Mouse (Mus musculus): ENCODE data around the gene Dus3l.

The Dus3l gene

GRCm38 (mm10) chr17:56764474-56765354 is at the start of gene Dus3l:
Gene Dus3l (plus strand): TSS chr17:56764757.
- peak; percentile 91 for DNase-seq

GRCm38 (mm10) chr17:56715360-56715759 is 49.2 kb upstream of the Dus3l start:
- DNase-seq: no peak

DNA sequence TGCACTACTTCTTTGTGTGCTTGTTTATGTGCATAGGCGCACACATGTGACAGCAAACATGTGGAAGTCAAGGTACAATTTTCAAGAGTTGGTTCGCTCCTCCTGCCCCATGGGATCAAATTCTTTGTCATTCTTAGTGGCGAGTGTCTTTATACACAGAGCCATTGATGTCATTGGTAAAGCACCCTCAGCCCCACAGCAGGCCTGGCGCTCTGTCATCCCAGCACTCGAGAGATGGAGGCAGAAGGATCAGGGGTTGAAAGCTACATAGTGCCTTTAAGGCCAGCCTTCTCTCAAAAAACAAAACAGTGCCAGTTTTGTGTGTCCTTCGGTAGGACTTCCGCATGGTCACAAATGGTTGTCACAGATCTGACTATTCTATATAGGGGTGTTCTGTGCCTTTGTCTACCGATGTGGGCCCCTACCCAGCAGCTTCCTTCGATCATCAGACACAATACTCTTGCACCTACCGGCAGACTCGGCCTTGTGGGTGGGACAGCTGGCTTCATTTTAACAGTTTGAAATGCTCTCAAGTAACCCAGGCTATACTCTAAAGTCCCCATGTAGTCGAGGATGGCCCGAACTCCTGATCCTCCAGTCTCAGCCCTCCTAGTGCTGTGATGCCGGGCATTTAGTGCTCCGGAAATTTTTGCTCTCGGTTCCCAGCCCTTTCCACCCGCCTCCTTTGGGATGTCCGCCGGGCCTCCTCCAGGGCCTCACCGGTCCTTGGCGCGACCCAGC is 48.5 kb upstream of the Dus3l start:
- no peak for DNase-seq

DNA sequence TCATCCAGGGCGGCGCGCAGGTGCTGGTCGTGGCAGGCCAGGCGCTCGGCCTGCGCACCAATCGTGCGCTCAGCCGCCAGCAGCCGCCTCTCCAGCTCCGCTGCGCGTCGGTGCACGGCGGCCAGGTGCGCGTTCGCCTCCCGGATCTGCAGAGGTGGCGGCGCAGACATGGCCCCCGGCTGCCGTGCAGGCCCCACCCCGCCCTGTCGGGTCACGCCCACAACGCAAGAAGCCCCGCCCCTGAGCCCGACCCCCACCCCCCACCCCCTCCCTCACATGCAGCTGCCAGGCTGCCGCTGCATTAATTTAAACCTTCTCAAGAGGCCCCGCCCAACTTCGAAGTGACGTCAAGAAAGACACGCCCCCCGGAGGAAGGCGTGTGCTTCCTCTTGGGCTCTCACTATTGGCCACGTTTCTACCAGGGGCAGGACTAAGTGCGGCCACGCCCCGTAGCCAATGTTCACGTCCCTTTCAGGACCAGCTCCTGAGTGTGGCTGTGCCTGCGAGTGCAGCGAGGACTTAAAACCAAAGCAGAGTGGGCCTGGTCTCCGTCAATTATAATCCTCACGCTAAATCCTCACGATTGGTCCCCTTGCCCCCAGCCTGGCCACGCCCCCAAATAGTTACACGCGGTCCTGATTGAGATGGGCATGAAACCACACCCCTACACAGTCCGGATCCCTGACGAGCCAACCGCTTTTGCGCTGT is 47.7 kb upstream of the Dus3l start:
- peak; percentile 95 for DNase-seq

GRCm38 (mm10) chr17:56717363-56718058 is 47.0 kb upstream of the Dus3l start, which contains the start of the genes Ndufa11 and Vmac:
Gene Ndufa11 (plus strand): TSS chr17:56717767.
Gene Vmac (minus strand): TSS chr17:56718022.
- DNase-seq: peak; percentile 89

GRCm38 (mm10) chr17:56722441-56722840 is 42.1 kb upstream of the Dus3l start:
- DNase-seq: no peak

DNA sequence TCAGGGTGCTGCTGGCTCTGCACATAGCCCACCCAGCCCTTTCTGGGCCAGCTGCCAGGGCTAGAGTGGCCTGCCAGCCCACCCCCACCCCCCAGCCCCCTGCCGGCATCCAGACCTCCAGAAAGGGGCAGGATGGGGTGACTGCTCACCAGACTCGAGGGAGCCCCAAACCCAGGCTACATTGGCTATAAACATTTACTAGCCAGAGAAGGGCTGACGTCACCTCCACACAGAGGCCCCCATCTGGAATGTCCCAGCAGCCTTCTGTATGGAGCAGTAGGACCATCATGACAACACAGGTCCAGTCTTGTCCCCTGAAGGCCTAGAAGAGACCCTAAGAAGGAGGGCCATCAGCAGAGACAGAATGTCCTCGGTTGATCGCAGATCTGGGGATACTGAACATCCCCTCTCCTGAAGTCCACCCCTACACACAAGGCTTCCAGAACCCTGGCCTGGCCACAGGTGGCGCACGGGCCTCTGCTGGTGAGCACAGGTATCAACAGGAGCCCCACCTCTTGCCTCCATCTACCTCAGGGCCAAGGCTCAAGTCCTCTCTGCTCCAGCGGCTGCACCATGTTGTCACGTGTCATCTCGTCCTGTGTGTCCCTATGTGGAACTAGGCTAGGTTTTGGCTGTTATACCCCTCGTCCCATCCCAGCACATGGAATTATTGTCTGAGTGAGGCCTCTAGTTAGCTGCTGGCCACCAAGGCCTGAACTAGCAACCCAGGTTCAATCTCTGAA is 41.0 kb upstream of the Dus3l start:
- DNase-seq: no peak

DNA sequence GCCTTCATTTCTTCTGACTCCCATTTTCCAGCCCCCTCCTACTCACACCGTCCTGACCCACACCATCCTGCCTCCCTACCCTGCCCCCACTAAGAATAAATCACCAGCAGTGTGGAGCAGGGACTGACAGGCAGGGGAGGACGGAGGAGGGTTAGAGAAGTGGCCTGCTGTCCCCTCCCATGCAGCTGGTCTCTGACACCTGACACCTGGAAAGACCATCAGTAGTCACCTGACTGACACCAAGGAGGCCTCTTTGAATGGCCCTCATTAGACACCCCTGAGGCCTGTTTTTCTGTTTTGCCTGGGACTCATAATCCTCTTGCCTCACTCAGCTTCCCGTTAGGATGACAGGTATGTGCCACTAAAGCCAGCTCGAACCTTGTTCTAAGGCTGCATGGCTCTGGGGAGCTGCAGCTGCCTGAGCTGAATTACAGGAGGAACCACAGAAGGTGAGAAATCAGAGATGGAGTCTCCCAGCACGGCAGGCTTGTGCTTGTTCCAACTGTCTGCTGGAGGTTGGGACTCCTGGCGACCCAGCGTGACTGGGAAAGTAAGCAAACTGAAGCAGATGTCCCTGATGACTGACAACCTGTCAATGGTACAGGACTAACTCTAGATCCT is 37.4 kb upstream of the Dus3l start:
- DNase-seq: no peak

DNA sequence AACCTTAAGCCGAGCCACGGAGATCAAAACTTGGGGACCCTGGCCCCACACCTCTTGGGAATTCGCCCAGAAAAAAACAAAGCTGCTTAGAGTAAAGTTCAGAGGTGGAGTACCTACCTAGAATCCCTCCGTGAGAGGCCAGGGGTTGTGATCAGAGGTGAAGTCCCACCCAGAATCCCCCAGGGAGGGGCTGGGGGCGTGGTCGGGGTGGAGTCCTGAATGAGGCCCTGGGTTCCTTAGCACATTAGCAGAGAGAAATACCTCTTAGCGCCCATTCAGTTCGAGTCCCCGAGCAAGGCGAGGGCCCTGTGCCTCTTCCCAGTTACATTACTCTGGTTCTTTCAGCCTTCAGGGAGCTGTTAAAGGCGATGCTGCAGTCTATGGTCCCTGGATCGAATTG is 36.9 kb upstream of the Dus3l start:
- no peak for DNase-seq

GRCm38 (mm10) chr17:56728117-56728516 is 36.4 kb upstream of the Dus3l start:
- DNase-seq: no peak

- no peak for DNase-seq
Measured at GRCm38 (mm10) chr17:56729151-56729550, 35.4 kb upstream of the Dus3l start.

GRCm38 (mm10) chr17:56729656-56730055 is 34.9 kb upstream of the Dus3l start:
- DNase-seq: no peak

- no peak for DNase-seq
Measured at GRCm38 (mm10) chr17:56736534-56736933, 28.0 kb upstream of the Dus3l start.

- no peak for DNase-seq
Measured at GRCm38 (mm10) chr17:56738221-56738620, 26.3 kb upstream of the Dus3l start.

- DNase-seq: no peak
Measured at GRCm38 (mm10) chr17:56740118-56740787, 24.3 kb upstream of the Dus3l start.

DNA sequence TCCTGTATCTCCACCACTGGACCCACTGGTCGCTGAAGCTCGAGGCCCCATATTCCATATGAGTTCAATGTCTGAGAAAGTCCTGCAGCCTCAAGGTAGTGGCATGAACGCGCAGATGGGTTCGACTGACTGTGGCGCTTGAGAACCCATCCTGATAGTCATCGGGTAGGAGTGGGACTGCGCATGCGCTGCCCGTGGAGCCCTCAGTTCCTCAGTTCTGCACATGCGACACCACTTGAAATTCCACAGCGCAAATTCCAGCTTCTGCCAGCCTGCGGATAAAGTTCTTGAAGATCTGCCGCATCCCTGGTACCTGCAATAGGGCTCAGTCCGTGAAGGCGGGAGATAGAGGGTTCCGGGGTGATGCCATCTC is 23.8 kb upstream of the Dus3l start:
- no peak for DNase-seq

DNA sequence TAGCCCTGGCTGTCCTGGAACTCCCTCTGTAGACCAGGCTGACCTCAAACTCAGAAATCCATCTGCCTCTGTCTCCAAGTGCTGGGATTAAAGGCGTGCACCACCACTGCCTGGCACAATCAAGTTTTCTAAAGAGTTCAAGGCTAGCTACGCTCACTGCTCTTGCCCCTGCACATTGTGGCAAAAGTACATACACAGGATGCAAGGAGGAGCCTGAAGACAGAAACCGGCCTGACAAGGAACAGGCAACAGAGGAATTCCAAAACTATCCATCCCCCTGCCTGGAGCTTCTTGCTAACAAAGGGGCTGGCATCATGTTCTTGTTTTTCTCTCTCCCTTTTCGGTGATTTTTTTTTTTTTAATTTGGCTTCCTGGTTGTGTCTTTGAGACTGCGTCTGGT is 20.4 kb upstream of the Dus3l start:
- no peak for DNase-seq

DNA sequence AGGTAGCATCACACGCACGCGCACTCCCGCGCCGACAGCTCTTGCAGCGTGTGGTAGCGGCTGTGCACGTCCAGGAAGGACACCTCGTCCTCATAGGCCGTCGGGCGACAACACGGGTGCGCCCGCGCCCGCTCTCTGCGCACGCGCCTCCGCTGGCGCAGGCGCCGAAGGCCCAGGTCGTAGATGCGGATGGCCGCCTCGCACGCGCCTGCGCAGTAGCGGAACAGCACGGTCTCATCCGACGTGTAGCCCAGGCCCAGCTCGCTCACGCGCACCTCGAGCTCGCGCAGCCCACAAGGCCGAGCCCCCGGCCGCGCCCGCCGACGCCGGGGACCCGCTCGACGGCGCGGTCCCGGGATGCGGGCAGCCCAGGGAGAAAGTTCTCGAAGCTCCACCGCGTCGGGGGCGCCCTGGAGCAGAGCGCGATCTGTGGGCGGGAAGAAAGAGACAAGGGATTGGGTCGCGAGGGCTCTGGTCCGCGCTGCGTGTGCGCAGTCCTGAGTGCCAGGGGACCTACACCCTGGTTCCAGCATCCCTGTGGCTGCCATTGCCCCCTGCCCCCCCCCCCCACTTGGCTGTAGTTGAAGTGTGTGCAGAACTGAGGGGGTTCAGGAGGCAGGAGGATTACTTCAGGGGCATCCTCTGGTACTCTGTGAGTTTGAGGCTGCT is 13.0 kb upstream of the Dus3l start:
- DNase-seq: no peak

GRCm38 (mm10) chr17:56753452-56753851 is 11.1 kb upstream of the Dus3l start:
- no peak for DNase-seq

All from right cerebral cortex, postnatal 25 days (tissue).